Mouse (Mus musculus): Measurements from ENCODE around the gene Man1a2. TPM values are rescaled to one million over a fixed set of nuclear protein-coding genes. Genes with fewer than 3 reads are reported as not detected.

Man1a2 gene
- total RNA-seq, 2 experiments from 2014 or later: 78.8 to 86.7 TPM

DNA sequence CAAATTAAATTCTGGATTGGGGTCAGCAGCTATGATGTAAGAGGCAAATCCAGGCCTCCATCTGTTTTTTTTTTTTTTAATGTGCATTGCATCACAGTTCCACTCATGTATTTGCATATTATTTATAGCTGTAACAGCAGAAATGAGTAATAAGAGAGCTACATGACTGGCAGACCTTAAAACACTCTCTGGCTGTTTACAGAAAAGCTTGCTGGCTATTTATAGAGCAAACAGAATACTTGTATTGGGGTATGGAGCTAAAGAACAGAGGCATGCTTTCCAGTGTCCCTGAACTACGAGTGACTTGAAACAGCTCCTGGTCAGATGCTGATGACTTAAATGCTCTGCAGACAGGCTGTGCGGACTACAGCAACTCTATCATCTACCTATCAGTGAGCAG lies 121.7 kb downstream of the Man1a2 start:
- no peak for DNase-seq

DNA sequence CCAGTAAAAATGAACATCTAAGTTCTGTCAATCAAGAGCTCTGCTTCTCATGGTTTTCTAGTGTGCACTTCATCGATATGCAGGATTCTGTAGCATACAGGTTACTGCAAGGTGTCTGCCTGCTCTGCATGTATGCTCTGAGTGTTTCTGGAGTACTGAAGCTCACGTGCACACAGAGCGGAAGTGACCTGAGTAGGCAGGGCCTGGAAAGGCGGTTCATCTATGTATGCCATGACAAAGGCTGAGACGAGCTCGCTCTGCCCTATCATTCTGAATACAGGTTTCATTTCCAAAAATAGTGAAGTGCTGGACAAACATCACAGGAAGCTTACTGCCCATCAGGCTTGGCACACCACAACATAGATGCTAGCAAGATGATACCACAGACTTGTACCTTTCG lies 122.8 kb downstream of the Man1a2 start:
- no peak for DNase-seq

DNA sequence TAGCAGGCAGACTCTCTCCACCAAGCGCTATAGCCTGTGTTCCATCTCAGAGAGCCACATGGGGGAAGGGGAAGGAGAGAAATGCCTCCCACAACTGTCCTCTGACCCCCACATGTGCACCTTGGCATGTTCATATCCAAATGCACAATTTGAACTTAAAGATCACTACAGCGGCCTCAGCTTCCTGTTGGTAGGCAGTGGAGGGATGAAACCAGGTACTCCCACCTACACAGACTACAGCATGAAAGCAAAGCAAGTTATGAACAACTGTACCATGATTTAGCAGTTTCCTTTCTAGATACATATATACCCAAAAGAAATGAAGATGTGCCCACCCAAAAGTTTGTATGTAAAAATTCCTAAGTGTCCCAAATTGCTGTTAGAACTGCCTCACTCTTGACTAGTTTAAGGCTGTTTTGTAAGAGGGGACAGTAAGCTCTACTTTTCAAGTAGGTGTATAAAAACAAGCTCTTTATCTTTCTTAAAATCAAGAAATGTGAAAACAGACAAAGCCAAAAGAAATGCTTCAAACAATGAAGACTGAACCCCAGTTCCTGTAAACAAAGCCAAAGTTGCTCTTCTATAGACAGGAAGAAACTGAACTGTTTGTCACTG lies 123.6 kb downstream of the Man1a2 start:
- no peak for DNase-seq

DNA sequence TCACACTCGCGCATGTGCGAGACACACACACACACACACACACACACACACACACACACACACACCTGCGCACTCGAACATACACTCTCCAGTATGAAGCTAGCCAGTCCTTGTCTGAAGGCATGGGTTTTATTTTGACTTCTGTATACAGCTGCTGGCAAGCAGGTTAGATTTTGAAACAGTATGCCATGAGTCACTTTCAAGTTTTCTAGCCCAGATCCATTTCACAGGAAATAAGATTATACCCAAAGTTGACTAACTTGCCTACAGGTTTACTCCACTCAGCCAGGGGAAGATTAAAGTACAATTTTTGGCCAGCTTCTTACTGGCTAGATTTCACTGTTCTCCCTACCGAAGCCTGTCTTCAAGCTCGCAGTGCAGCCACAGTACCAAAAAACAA lies 125.9 kb downstream of the Man1a2 start:
- DNase-seq: no peak

DNA sequence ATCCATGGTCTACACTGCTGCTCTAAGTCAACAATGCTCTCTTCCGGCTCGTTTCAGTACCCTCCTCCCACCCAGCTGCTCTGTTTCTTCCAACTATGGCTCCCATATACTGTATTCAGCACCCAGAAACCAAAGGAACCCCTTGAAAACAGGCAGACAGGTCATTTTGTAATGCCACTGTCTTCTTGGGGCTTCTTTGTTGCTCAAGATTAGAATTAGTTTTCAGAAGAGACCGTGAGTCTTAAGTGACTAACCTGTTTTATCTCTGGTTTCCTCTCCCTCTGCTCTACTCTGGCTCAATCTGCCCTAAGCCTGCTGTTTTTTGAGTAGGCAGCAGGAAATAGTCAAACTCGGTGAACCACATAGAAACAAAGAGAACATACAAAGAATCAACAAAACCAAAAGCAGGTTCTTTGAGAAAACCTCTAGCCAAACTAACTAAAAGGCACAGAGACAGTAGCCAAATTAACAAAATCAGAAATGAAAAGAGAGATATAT lies 127.0 kb downstream of the Man1a2 start:
- no peak for DNase-seq

DNA sequence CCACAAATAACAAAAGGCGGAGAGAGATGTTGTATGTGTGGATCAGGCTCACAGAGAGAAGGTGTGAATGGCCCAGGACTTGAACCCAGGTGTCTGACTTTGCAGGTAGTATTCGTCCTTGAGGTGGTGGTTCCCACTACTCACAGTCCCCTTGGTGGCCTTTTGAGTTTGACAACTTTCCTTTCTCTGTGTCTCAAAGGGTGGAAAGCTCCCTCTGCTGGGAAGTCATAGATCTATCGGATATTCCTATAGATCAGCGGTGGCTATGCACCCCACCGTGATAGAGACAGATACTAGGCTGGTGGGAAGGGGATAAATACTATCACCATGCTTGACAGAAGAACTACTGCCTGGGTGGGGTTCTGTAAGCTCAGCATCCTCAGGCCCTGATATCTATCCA lies 130.5 kb downstream of the Man1a2 start:
- no peak for DNase-seq

DNA sequence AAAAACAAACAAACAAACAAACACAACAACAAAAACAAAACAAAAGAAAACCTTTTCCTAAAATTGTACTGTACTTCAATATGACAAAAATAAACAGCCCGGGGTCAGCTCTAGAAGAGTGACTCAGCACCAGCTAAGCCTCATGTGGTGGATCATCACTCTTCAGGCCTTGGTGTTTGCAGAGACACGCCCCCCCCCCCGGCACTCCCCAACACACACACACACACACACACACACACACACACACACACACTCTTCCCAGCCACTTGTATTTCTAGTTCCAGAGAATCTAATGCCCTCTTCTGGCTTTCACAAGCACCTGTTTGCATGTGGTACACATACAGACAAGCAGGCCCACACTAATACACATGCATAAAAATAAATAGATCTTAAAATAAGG lies 133.1 kb downstream of the Man1a2 start:
- DNase-seq: no peak

DNA sequence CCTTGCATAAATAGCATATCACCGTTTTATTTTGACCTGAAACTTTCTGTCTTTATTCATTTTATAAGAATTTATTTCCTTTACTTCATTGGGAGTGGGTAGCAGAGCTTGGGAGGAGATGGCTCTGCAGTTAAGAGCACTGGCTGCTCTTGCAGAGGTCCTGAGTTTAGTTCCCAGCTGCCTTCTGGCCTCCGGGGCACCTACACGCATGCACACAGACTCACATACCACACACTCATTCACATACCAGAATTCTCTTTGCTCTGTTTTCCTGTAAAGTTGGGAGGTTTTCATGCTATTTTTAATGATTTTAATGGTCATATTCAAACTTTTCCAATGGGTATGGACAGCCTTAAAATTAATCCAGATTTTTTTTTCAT lies 137.4 kb downstream of the Man1a2 start:
- DNase-seq: no peak

DNA sequence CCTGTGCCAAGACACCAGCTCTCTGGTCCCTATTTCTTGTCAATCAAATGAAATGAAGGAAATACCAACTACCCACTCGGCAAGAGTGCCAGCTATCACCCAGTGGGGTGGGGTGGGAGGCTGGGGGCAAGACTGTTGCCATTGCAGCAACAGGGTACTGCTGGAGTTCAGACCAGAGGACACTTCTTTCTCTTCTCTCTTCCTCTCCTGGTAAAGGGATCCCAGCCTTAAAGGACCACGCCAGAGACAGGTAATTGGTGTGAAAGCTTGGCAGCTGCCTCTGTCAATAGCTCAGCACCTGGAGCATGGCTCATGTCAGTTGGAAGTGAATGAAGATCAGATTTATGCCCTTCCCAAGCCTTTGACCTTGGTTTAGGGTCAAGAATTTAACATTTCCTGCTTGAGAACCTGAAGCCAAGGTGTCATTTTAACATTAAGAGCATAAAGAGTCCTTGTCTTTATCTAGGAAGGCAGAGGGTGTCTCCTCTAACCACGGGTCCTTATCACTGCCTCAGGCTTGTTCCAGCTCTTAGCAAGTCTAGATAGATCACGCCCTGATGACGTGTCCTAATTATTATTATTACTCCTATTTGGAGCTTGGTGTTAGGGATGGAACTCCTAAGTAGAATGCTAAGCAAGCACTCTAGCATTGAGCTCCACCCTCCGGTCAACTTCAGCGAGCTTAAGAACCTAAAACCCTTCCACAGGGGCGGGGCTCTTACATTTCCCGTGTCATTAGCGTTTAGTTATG lies 138.0 kb downstream of the Man1a2 start:
- no peak for DNase-seq

DNA sequence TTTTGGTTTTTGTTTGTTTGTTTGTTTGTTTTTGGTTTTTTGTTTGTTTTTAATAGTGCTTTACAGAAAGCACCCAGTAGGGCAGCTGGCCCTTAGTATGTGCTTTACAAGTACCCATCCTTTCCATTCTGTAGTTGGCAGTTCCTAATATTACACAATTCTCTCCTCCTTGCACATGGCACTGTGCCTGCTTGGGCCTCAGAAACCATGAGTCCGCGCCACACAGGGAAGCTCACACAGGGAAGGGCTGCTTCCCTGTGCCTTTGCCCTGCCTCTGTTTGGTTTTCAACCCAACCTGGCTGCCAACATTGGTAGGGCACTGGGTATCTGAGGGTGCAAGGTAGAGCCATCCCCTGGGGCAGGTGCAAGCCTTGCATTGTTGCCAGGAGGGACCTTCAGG lies 148.6 kb downstream of the Man1a2 start:
- DNase-seq: no peak

DNA sequence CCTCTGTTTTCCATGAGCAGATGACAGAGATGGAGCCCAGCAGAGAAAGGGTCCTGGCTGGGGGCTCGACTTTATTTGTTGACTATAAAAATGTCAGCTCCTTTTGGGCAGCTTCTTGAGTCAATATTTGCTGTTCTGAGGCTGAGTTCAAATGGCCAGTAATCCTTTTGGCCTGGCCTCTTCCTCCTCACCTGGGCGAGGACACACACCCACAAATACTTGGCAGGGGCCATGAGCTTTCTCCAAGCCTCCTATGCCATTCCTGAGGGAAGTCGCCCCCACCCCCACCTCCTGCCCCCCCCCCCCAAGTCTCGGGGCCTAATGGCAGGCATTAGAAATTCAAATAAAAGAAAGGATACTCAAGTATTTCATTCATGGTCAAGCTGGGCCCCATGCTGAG lies 149.4 kb downstream of the Man1a2 start:
- DNase-seq: no peak

DNA sequence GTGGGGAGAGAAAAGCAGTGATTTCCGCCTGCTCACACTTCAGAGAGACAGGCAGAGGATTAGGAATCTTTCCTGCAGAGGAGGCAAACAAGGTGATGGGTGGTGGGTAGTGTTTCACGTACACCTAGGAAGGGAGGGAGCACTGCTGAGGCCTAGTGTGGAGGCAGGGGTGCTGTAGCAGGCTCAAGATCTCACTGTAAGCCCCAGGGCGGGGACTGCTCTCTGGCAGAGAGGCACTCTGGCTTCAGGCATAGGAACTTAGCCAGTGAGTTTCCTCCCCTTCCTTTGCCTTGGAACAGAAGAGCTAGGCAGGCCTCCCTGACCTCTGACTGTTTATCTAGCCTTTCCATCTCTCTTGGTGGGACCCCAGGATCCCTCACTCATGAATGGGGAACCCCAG lies 150.0 kb downstream of the Man1a2 start:
- DNase-seq: no peak

DNA sequence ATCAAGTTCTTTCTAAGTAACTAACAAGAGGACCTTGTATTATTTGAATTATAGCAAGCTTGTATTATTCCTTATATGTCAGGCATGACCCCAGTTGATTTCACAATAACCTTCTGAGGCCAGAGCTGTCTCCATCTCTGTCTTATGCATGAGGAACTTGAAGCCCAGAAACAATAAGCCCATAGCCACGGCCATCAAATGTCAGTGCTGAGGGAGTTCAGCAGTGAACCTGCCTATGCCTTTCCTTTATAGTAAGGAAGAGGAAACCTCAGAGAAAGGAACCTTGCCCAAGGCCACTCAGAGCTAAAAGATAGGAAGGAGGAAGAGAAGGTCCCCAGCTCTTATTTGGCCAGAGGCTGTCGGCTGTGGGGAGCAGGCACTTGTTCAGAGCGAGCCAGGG lies 150.9 kb downstream of the Man1a2 start:
- no peak for DNase-seq

DNA sequence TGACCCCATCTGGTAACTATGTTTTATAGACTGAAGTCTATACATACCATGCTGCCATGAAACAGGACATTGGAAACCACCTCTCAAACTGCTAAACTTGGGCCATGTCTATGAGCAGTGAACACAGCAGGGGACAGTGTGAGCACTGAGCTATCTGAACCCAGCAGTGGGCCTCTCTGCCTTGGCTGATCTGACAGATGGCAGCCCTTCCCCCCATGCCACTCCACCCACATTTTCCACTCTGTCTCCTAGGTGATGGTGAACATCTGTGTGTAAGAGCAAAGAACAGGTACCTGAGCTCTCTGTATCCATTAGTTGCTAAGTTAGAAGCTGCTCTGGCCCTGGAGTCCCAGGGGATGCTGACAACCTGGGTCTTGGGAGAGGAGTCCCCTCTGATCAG lies 151.9 kb downstream of the Man1a2 start:
- no peak for DNase-seq

DNA sequence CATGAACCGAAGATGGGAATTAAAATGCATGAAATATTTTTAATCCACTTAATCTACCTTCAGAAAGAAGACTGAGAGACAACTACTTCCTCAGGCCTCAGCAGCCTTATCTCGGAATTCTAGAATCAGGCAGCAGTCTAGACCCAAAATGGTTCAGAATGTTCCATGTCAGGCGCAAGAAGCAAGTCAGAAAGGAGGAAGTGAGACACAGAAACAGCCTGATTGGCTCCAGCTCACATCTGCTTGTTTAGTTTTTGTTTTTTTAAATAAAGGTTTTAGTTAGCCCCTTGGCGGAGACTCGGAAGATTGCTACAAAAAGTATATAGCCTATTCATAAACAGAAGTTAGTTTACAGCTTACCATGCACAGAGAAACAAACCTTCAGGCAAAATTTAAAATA lies 154.4 kb downstream of the Man1a2 start:
- no peak for DNase-seq

DNA sequence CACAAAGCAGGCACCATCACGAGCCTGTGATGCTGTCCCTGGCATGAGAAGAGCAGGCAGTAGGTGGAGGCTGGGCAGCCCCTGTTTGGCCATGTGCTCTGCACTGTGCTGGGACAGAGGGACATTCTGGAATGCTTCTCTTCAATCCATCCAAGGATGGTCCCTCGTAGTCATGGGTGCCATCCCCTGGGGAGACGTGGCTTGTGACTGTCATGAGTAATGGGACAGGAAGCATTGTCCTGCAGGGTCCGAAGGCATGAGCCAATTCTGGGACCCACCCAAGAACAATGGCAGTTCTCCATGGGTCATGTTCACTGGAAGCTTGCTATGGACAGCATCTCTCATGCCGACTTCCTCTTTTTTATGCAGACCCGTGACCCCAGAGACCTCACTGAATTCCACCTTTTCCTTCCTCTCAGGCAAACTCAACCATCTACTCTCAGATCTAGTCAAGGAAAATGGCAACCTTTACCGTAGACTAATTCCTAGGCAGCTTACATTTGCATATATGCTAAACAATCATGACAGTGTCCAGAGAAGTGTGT lies 155.0 kb downstream of the Man1a2 start:
- no peak for DNase-seq

DNA sequence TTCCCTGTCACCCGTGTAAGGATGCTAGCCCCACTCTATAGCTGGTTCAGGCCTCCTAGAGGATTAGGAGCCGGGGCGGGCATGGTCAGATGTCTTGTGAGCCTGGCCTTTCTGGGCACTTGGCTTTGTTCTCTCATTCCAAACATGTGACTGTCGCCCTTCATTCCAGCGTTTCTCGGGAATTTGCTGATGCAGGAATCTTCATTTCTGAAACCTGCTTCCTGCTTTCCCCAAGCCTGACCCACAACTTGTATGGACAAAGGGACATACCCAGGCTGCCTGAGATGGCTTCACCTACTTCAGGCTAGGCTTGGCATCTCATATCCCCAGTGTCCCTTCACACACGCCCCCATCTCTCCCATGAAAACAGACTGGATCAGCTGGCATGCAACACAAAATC lies 162.6 kb downstream of the Man1a2 start:
- DNase-seq: no peak

DNA sequence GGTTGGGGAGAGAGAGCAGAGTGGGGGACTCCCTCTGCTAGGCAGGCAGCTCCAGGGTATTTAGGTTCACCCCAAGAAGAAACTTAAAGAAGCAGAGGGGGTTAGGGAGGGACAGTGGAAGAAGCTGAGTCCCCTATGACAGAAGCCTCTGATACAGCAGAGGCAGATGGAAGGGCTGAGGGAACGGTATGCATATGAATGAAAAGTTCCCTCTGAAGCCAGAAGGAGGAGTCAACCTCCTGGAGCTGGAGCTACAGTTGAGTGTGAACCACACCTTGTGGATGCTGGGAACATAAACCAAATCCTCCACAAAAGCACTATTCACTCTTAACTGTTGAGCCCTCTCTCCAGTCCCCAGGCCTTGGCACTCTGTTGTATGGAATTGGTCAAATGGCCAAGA lies 163.7 kb downstream of the Man1a2 start:
- no peak for DNase-seq

DNA sequence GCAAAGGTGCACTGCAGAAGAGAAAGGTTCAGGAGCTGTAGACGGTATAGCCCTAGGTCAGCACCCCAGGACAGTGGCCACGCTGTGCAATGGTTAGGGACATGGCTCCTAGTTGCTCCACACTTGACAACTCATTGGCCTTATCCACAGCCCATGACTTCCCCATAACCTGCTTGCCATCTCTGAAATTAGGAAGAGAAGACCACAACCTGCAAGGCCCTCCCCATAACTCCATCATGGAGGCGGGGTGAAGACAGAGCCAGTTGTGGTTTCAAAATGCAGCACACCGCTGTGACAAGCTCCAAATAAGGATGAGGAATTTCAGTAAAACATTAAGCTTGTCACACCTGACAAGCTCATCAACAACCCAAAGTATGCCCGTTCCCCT lies 169.6 kb downstream of the Man1a2 start:
- no peak for DNase-seq

DNA sequence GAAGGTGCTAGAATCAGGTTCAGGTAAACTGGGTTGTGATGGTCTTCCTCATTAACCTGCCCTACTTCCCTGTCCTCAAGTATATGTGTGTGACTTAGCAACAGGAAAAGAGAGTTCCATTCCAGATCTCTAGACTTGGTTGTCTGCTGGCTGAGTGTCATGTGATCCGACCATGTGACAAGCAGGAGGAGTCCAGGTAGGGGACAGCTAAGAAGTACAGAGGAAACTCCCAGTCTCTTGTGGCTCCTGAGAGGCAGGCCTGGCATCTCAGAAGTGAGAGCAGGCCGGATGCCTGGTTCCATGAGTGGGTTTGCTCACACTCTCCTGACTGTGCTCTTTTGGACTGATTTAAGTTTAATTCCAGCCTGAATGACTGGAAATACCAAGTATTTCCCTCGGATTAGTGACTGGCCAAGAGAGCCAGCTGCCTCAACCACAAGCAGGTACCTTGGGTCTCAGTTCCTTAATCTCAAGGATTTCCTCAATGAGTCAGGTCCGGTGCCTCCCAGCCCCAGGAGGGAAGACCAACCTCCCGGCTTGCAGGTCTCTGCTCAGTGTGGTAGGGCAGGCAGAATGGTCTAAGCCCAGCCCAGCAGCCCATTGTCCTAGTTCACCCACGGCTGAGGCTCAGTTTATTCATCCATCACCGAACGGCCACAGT lies 170.1 kb downstream of the Man1a2 start:
- DNase-seq: no peak
